In genomic region chr10:128890383-128891295, GRCm38 (mm10) we compare ENCODE assay signal across 8 mouse cellular contexts. TPM values are rescaled to one million over a fixed set of nuclear protein-coding genes. Genes with fewer than 3 reads are reported as not detected.
DNase-seq lines count a peak whose midpoint lies in the region; ATAC-seq lines count a peak whose summit lies in the region.

No protein-coding gene starts in this region.

- ATAC-seq in lung, embryonic 16.5 days (ENCODE audit: low read depth): no peak; the same call in 1 of the 2 replicates
- ATAC-seq in midbrain, embryonic 16.5 days: peak; percentile 39

- WGBS in lung, embryonic 16.5 days: under 1% methylated on average over 40 of the region's 40 CpGs
- WGBS in midbrain, embryonic 16.5 days: under 1% methylated on average over 40 of the region's 40 CpGs

- intact Hi-C loops in left cerebral cortex, postnatal 25 days (cut with DNase I): no loop called here

- no peaks in the 10 kb centered on the region for H3K36me3 ChIP-seq in lung, embryonic 16.5 days (ENCODE audit: control insufficient read depth, insufficient read depth, low read length)
- H3K36me3 ChIP-seq in midbrain, embryonic 16.5 days (ENCODE audit: control insufficient read depth, insufficient read depth, low read length): peaks cover 4% of the 10 kb centered on the region; the same call in 1 of the 2 replicates

- peak overlapping the region; percentile 84 for H3K27ac ChIP-seq in lung, embryonic 16.5 days (ENCODE audit: low read length)
- peak overlapping the region; percentile 94 for H3K27ac ChIP-seq in midbrain, embryonic 16.5 days (ENCODE audit: low read length)

- H3K9ac ChIP-seq in lung, embryonic 16.5 days (ENCODE audit: low read length): peak overlapping the region; percentile 78
- H3K9ac ChIP-seq in midbrain, embryonic 16.5 days (ENCODE audit: low read depth, low read length): peak overlapping the region; percentile 86

- H3K4me1 ChIP-seq in lung, embryonic 16.5 days (replicated peaks; ENCODE audit: control insufficient read depth, insufficient read depth, low read length): peaks cover 22% of the 10 kb centered on the region
- H3K4me1 ChIP-seq in midbrain, embryonic 16.5 days (ENCODE audit: control insufficient read depth, insufficient read depth, low read length): peaks cover 35% of the 10 kb centered on the region

- H3K9me3 ChIP-seq in lung, embryonic 16.5 days (ENCODE audit: control insufficient read depth, low read length): no peaks in the 10 kb centered on the region
- no peaks in the 10 kb centered on the region for H3K9me3 ChIP-seq in midbrain, embryonic 16.5 days (replicated peaks; ENCODE audit: control insufficient read depth, low read length, poor library complexity, severe bottlenecking)

- peak overlapping the region; percentile 79 for H3K4me3 ChIP-seq in lung, embryonic 16.5 days (ENCODE audit: low read length)
- H3K4me3 ChIP-seq in midbrain, embryonic 16.5 days (ENCODE audit: low read depth, low read length): peak overlapping the region; percentile 82

- peak overlapping the region; percentile 96 for H3K4me2 ChIP-seq in lung, embryonic 16.5 days (ENCODE audit: low read depth, low read length)
- peak overlapping the region; percentile 92 for H3K4me2 ChIP-seq in midbrain, embryonic 16.5 days (ENCODE audit: low read length)

- H3K27me3 ChIP-seq in lung, embryonic 16.5 days (ENCODE audit: control insufficient read depth, insufficient read depth, low read depth, low read length): peaks cover 7% of the 10 kb centered on the region; the same call in 1 of the 2 replicates
- H3K27me3 ChIP-seq in midbrain, embryonic 16.5 days (ENCODE audit: control insufficient read depth, insufficient read depth, low read depth, low read length): no peaks in the 10 kb centered on the region; the same call in 1 of the 2 replicates

- DNase-seq in lung, postnatal 25 days (ENCODE audit: low spot score): no peak
- peak; percentile 48 for DNase-seq in embryo, embryonic 9.5 days (ENCODE audit: extremely low spot score)
- DNase-seq in induced T-regulatory cell, adult 2 months (ENCODE audit: low read depth): peak; percentile 64
- no peak for DNase-seq in urinary bladder, postnatal 36 days (ENCODE audit: low spot score in 2 of 2)
- no peak for DNase-seq in urinary bladder, postnatal 25 days (ENCODE audit: low spot score)
- no peak for DNase-seq in left cerebral cortex, postnatal 25 days (ENCODE audit: low spot score in 2 of 2)

RNA-seq across cellular contexts. Expression of gene Gdf11, which starts 0.9 kb away (rescaled TPM):
- polyA plus RNA-seq in lung, embryonic 16.5 days (2015; fragmentation: Nextera tagmentation; extraction: Ambion mirVana): 3.0 and 3.1 TPM in 2 replicates
- 7.6 and 7.9 TPM in 2 replicates for polyA plus RNA-seq in midbrain, embryonic 16.5 days (2015; fragmentation: Nextera tagmentation; extraction: Ambion mirVana)
- total RNA-seq in left cerebral cortex, postnatal 25 days (2021): 10 to 100 TPM; 12.8 to 14.9 TPM

RNA-seq across cellular contexts. Expression of gene Cd63, which starts 10.2 kb away (rescaled TPM):
- polyA plus RNA-seq in lung, embryonic 16.5 days (2015; fragmentation: Nextera tagmentation; extraction: Ambion mirVana): 568 and 590 TPM in 2 replicates
- 152 and 195 TPM in 2 replicates for polyA plus RNA-seq in midbrain, embryonic 16.5 days (2015; fragmentation: Nextera tagmentation; extraction: Ambion mirVana)
- total RNA-seq in left cerebral cortex, postnatal 25 days (2021): 10 to 100 TPM; 65.0 to 74.0 TPM

RNA-seq across cellular contexts. Expression of gene Rdh5, which starts 32.0 kb away (rescaled TPM):
- polyA plus RNA-seq in lung, embryonic 16.5 days (2015; fragmentation: Nextera tagmentation; extraction: Ambion mirVana): 16.0 and 24.8 TPM in 2 replicates
- polyA plus RNA-seq in midbrain, embryonic 16.5 days (2015; fragmentation: Nextera tagmentation; extraction: Ambion mirVana): 13.6 TPM in 2 replicates
- total RNA-seq in left cerebral cortex, postnatal 25 days (2021): 1 to 10 TPM; 6.0 to 8.2 TPM

RNA-seq across cellular contexts. Expression of gene Bloc1s1, which starts 33.2 kb away (rescaled TPM):
- polyA plus RNA-seq in lung, embryonic 16.5 days (2015; fragmentation: Nextera tagmentation; extraction: Ambion mirVana): 213 and 216 TPM in 2 replicates
- 227 and 228 TPM in 2 replicates for polyA plus RNA-seq in midbrain, embryonic 16.5 days (2015; fragmentation: Nextera tagmentation; extraction: Ambion mirVana)
- 10 to 100 TPM; 81.4 to 86.2 TPM for total RNA-seq in left cerebral cortex, postnatal 25 days (2021)

RNA-seq across cellular contexts. Expression of gene Itga7, which starts 43.0 kb away (rescaled TPM):
- polyA plus RNA-seq in lung, embryonic 16.5 days (2015; fragmentation: Nextera tagmentation; extraction: Ambion mirVana): 8.5 and 12.2 TPM in 2 replicates
- 6.1 and 9.2 TPM in 2 replicates for polyA plus RNA-seq in midbrain, embryonic 16.5 days (2015; fragmentation: Nextera tagmentation; extraction: Ambion mirVana)
- total RNA-seq in left cerebral cortex, postnatal 25 days (2021): 10 to 100 TPM; 12.4 to 15.5 TPM

Comparison
In these comparisons a context has a peak if more than half of its experiments do, and no peak if none do; other contexts are left out.
1. DNase-seq: peak in embryo, embryonic 9.5 days (single experiment) and induced T-regulatory cell, adult 2 months (single experiment); none in lung, postnatal 25 days (single experiment), urinary bladder, postnatal 36 days (0 of 2), urinary bladder, postnatal 25 days (single experiment) and left cerebral cortex, postnatal 25 days (0 of 2).